Mouse (Mus musculus) ovary, adult 18-20 months (tissue): ENCODE data around the gene Rbp2.
A peak's percentile ranks its signal among the peaks of the same experiment; 100 is the strongest.

Experiments
- DNase-seq: peaks from one replicate; pipeline ENCODE4 v3.0.0; 2022; ENCODE audit warnings: low spot score, mixed read lengths

The Rbp2 gene

DNA sequence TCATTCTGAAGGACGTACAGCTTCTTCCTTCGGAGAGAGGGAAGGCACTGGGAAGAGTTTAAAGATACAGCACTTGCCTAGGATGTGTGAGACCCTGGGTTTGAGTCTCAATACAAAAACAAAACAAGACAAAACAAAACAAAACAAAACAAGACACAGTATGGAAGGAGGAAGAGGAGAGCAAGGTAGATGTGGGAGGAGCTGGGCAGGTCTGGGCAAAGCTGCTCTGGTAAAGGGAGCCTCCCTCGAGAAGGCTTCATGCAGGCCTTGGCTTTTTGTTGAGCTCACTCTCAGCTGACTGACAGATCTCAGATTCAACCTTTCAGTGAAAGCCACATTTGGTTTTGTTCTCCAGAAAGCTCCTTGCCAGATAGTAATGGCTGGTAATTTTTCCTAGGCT is at the start of gene Rbp2:
TSS of gene Rbp2 (plus strand) at position 301 of the 400 bp plus-strand sequence.
- DNase-seq: no peak

DNA sequence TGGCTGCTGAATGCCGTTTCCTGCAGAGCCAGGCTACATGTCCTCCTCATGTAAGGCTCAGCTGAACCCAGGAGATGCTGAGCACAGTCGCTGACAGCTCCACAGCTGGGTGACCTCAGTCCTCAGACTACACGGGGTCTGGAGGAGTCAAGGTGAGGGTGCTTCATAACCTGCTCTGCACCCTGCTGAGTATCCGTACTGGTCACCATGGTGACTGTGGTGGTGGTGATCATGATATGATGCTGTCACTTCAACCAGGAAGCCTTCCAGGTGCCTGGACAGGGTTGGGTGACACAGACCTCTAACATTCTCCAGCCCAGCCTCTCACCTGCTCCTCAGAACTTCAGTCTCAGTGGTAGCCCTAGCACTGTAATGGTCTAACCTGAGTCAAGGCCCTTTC is 48.1 kb upstream of the Rbp2 start:
- DNase-seq: no peak

- DNase-seq: no peak
Measured at GRCm38 (mm10) chr9:98439091-98439490, 46.8 kb upstream of the Rbp2 start.

DNA sequence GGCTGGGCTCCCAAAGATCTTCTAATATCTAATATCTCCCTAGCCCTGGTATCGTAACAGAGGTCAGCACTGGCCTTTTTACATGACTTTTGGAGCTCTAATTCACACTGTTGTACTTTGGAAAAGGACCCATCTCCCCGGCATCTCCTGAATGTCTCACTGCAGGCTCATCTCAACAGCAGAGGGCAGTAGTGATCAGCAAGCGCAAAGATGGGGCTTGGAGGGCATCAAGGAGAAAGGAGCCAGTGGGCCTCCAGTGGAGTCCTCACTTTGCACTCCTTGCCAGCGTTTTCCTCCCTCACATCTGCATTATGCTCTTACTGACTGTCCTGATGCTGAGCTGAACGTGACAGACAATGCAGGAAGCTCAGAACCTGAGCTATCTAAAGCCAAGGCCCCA is 43.3 kb upstream of the Rbp2 start:
- DNase-seq: no peak

GRCm38 (mm10) chr9:98445359-98446149 is 40.4 kb upstream of the Rbp2 start:
- DNase-seq: peak; percentile 49

- DNase-seq: no peak
Measured at GRCm38 (mm10) chr9:98450976-98451375, 34.9 kb upstream of the Rbp2 start.

DNA sequence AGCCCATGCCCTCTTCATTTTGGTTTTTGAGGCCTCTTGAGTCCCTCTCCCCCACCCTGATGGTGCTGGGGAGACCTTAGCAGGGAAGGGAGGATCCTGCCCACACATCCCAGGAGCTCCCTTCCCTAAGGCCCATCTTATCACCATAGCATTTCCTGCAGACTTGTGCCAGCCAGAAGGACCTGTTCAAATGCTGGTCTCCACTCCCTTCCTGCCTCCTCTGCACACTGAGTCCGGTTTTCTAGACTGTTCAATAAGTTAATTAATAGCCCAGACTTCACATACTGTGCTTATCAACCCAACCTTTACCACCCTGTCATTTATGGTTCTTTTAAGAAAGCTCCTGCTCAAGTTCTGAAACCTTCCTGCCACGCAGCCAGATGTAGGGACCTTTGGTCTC is 19.2 kb upstream of the Rbp2 start:
- DNase-seq: no peak

- no peak for DNase-seq
Measured at GRCm38 (mm10) chr9:98480172-98480749, 5.7 kb upstream of the Rbp2 start.

- DNase-seq: no peak
Measured at GRCm38 (mm10) chr9:98482256-98482655, 3.7 kb upstream of the Rbp2 start.

DNA sequence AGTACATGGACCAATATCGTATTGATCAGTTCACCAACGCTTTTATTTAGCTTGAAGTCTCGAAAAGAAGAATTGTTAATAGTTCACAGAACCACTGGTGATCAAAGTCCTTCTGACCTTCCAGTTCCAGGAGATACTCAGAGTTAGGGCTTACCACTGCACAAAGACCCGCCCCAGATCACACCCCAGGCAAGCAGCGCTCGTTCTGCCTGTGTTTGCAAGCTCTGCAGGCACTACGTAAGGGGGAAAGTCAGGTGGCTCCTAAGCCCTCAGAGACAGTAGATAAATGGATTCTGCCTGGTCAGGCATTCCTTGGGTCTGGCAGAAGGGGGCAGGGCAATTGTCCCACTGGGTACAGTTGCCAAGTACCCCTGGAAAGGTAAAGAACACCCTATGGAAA is 895 bp upstream of the Rbp2 start:
- no peak for DNase-seq

- no peak for DNase-seq
Measured at GRCm38 (mm10) chr9:98487273-98487672, 1.4 kb downstream of the Rbp2 start.

GRCm38 (mm10) chr9:98489532-98489931 is 3.6 kb downstream of the Rbp2 start:
- no peak for DNase-seq

- DNase-seq: no peak
Measured at GRCm38 (mm10) chr9:98490128-98490527, 4.2 kb downstream of the Rbp2 start.

- no peak for DNase-seq
Measured at GRCm38 (mm10) chr9:98491071-98491470, 5.2 kb downstream of the Rbp2 start.

- no peak for DNase-seq
Measured at GRCm38 (mm10) chr9:98492212-98492611, 6.3 kb downstream of the Rbp2 start.

- DNase-seq: no peak
Measured at GRCm38 (mm10) chr9:98492821-98493220, 6.9 kb downstream of the Rbp2 start.

- DNase-seq: no peak
Measured at GRCm38 (mm10) chr9:98497157-98497556, 11.2 kb downstream of the Rbp2 start.

GRCm38 (mm10) chr9:98497990-98498389 is 12.1 kb downstream of the Rbp2 start:
- DNase-seq: no peak

- no peak for DNase-seq
Measured at GRCm38 (mm10) chr9:98498717-98499268, 12.9 kb downstream of the Rbp2 start.

GRCm38 (mm10) chr9:98499601-98500000 is 13.7 kb downstream of the Rbp2 start:
- DNase-seq: no peak

GRCm38 (mm10) chr9:98507480-98507879 is 21.6 kb downstream of the Rbp2 start:
- DNase-seq: no peak

DNA sequence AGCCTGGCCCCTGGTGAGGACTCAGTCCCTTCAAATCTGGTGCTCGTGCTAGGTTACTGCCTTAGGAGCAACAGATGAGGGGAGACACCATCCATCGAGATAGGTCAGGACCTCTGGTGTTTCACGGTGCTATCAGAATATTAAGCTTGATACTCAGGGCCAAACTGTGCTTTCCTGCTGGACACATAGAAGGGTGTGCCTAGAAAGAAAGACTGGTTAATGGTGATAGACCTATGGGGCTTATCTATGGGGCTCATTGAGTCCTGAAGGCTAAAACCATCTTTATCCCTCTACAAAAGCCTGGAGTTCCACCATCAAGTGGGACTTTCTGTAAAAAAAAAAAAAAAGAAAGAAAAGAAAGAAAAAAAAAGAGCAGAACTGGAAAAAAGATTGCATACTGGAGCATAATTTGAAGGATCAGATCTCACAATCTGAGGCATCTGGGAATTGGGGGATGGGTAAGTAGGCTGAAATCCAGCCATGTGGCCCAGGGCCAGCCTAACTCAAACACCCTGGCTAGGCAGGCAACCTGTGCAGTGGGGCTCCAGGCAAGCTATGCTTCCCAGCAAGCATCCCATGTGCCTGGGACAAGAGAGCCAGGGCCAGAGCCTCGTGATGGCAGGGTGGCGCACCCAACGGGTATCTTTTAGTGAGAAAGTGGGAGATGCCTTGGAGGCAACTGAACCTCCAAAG is 24.6 kb downstream of the Rbp2 start:
- DNase-seq: no peak

GRCm38 (mm10) chr9:98523872-98524271 is 38.0 kb downstream of the Rbp2 start:
- DNase-seq: no peak
